Mouse (Mus musculus) ES-Bruce4 (cell line): ENCODE measurements around the gene Taf8. TPM values are rescaled to one million over a fixed set of nuclear protein-coding genes. Genes with fewer than 3 reads are reported as not detected.

Source experiments
- H3K27ac ChIP-seq: 2 replicates; pipeline ENCODE4 v1.5.1; 2012; ENCODE audit warnings: low read length, inconsistent platforms; ENCODE audit not compliant: insufficient read depth
- H3K27me3 ChIP-seq: 2 replicates; pipeline ENCODE4 v1.6.1; 2012; ENCODE audit warnings: mild to moderate bottlenecking, low read length, inconsistent platforms; ENCODE audit not compliant: control insufficient read depth, poor library complexity, insufficient read depth, severe bottlenecking
- H3K36me3 ChIP-seq: 2 replicates; pipeline ENCODE4 v1.6.1; 2012; ENCODE audit warnings: inconsistent platforms, mild to moderate bottlenecking, low read length, moderate library complexity; ENCODE audit not compliant: control insufficient read depth, poor library complexity, insufficient read depth, severe bottlenecking
- H3K4me1 ChIP-seq: one replicate; pipeline ENCODE4 v1.8.1; 2011; ENCODE audit warnings: low read length; ENCODE audit not compliant: control insufficient read depth, insufficient read depth
- H3K4me3 ChIP-seq: 2 replicates; pipeline ENCODE4 v1.5.1; 2011; ENCODE audit warnings: low read depth, mild to moderate bottlenecking, low read length
- H3K9ac ChIP-seq: 2 replicates; pipeline ENCODE4 v1.6.1; 2012; ENCODE audit warnings: low read depth, mild to moderate bottlenecking, inconsistent platforms; ENCODE audit not compliant: poor library complexity, severe bottlenecking
- H3K9me3 ChIP-seq: replicated peaks from 2 replicates; pipeline ENCODE4 v1.6.1; 2012; ENCODE audit warnings: mild to moderate bottlenecking, low read length, inconsistent platforms; ENCODE audit not compliant: control insufficient read depth, poor library complexity, insufficient read depth, severe bottlenecking
- CTCF ChIP-seq: IDR thresholded peaks from one replicate; pipeline ENCODE4 v1.8.1; 2011; ENCODE audit warnings: low read depth, low read length
- EP300 ChIP-seq: IDR thresholded peaks from 2 replicates; pipeline ENCODE4 v1.6.1; 2011; ENCODE audit warnings: low read depth, low read length; ENCODE audit not compliant: insufficient read depth
- POLR2A ChIP-seq: IDR thresholded peaks from one replicate; pipeline ENCODE4 v1.8.1; 2011; ENCODE audit warnings: low read length; ENCODE audit not compliant: insufficient read depth
- polyA plus RNA-seq: library from polyadenylated mRNA; stranded (reverse); fragments of >200 nt; gene quantifications from 2 replicates; pipeline ENCODE4 v1.2.4, GENCODE M21; 2011; ENCODE audit warnings: low read depth; ENCODE audit not compliant: missing spikeins, insufficient read depth, insufficient read length

Taf8 gene
- polyA plus RNA-seq, 1 experiment, result 46.6 TPM

- Histone ChIP-seq H3K36me3 (no peaks in the 10 kb centered on the region), H3K27ac (no peak overlapping the region), H3K4me1 (peaks cover 7% of the 10 kb centered on the region), H3K27me3 (no peaks in the 10 kb centered on the region), H3K4me3 (no peak overlapping the region), H3K9me3 (no peaks in the 10 kb centered on the region), H3K9ac (no peak overlapping the region)
- no peak for TF ChIP-seq EP300
- TF ChIP-seq POLR2A, result no peak
- TF ChIP-seq CTCF, result no peak
Measured at GRCm38 (mm10) chr17:47462728-47463388, 39.2 kb downstream of the Taf8 start.

- Histone ChIP-seq H3K36me3 (no peaks in the 10 kb centered on the region), H3K4me1 (peaks cover 7% of the 10 kb centered on the region), H3K9ac (no peak overlapping the region), H3K27ac (no peak overlapping the region), H3K9me3 (no peaks in the 10 kb centered on the region), H3K27me3 (no peaks in the 10 kb centered on the region), H3K4me3 (no peak overlapping the region)
- TF ChIP-seq EP300 (no peak), CTCF (no peak), POLR2A (no peak)
Measured at GRCm38 (mm10) chr17:47462209-47462608, 39.9 kb downstream of the Taf8 start.

- H3K27me3 ChIP-seq, result no peaks in the 10 kb centered on the region
- no peak overlapping the region for H3K9ac ChIP-seq
- peaks cover 7% of the 10 kb centered on the region for H3K4me1 ChIP-seq
- H3K36me3 ChIP-seq, result no peaks in the 10 kb centered on the region
- no peak overlapping the region for H3K4me3 ChIP-seq
- no peak overlapping the region for H3K27ac ChIP-seq
- TF ChIP-seq EP300, result no peak
- no peaks in the 10 kb centered on the region for H3K9me3 ChIP-seq
Measured at GRCm38 (mm10) chr17:47461688-47462087, 40.4 kb downstream of the Taf8 start.

GRCm38 (mm10) chr17:47459341-47459919, 42.7 kb downstream of the Taf8 start:
- no peaks in the 10 kb centered on the region for H3K9me3 ChIP-seq
- no peaks in the 10 kb centered on the region for H3K27me3 ChIP-seq
- H3K27ac ChIP-seq, result no peak overlapping the region
- no peak overlapping the region for H3K4me3 ChIP-seq
- H3K9ac ChIP-seq, result no peak overlapping the region
- no peaks in the 10 kb centered on the region for H3K36me3 ChIP-seq
- TF ChIP-seq EP300 (no peak), CTCF (no peak), POLR2A (no peak)
- peaks cover 7% of the 10 kb centered on the region for H3K4me1 ChIP-seq

GRCm38 (mm10) chr17:47458936-47459335, 43.2 kb downstream of the Taf8 start:
- H3K9ac ChIP-seq, result no peak overlapping the region
- no peaks in the 10 kb centered on the region for H3K9me3 ChIP-seq
- peaks cover 7% of the 10 kb centered on the region for H3K4me1 ChIP-seq
- no peak for TF ChIP-seq POLR2A
- no peak for TF ChIP-seq CTCF
- no peak for TF ChIP-seq EP300
- H3K27ac ChIP-seq, result no peak overlapping the region
- no peaks in the 10 kb centered on the region for H3K27me3 ChIP-seq
- H3K4me3 ChIP-seq, result no peak overlapping the region
- no peaks in the 10 kb centered on the region for H3K36me3 ChIP-seq

GRCm38 (mm10) chr17:47458310-47458709, 43.8 kb downstream of the Taf8 start:
- Histone ChIP-seq H3K36me3 (no peaks in the 10 kb centered on the region), H3K27me3 (no peaks in the 10 kb centered on the region), H3K9me3 (no peaks in the 10 kb centered on the region), H3K9ac (no peak overlapping the region), H3K27ac (no peak overlapping the region), H3K4me1 (peaks cover 7% of the 10 kb centered on the region), H3K4me3 (no peak overlapping the region)
- no peak for TF ChIP-seq POLR2A
- TF ChIP-seq EP300, result no peak
- no peak for TF ChIP-seq CTCF
